Mouse (Mus musculus) c-Kit-positive CD71-negative TER-119-negative erythroid progenitor cells, embryonic 14.5 days (primary cell): Measurements from ENCODE around the gene Eif1.
"Not testable (repeated sequence)": the region's sequence is repeated elsewhere in the genome, so short reads cannot be mapped to it uniquely, and the experiment has no call there.

Experiments used
- DNase-seq: peaks from one replicate; pipeline ENCODE4 v3.0.0-alpha.2; 2013; ENCODE audit warnings: low read depth

Eif1 gene

DNA sequence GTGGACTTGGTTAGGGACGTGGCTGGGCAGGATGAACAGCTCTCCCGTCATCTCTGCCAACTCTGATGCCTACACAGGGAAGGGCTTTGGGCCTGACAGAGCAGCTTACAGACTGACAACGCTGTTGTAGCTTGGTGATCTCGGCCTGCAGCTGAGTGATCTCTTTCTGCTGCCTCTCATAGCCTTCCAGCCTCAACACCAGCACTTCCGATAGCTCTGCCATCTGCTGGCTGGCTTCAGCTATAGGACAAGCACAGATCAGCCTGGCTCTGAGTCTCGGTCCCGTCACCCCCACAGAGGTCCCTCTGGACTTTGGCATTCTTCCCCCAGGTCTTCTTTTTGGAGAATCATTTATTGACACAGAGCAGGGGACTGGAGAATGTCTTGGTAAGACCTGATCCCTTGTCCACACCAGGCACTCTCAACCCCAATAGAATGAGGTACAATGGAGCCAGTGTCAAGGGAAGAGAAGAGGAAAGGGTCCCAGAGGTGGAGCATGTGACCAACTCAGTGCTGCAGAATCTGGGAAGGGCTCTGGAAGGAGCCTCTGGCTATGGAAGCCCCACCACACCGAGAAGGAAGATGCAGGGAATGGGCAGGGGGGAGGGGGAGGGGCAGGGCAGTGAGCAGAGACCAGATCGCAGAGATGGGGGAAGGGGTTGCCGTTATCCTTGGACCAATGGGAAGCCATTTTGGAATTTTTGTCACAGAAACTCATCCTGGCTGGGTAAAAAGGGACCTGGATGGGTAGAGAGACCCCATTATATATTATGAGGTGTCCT, 32.6 kb downstream of the Eif1 start:
- DNase-seq, result no peak

DNA sequence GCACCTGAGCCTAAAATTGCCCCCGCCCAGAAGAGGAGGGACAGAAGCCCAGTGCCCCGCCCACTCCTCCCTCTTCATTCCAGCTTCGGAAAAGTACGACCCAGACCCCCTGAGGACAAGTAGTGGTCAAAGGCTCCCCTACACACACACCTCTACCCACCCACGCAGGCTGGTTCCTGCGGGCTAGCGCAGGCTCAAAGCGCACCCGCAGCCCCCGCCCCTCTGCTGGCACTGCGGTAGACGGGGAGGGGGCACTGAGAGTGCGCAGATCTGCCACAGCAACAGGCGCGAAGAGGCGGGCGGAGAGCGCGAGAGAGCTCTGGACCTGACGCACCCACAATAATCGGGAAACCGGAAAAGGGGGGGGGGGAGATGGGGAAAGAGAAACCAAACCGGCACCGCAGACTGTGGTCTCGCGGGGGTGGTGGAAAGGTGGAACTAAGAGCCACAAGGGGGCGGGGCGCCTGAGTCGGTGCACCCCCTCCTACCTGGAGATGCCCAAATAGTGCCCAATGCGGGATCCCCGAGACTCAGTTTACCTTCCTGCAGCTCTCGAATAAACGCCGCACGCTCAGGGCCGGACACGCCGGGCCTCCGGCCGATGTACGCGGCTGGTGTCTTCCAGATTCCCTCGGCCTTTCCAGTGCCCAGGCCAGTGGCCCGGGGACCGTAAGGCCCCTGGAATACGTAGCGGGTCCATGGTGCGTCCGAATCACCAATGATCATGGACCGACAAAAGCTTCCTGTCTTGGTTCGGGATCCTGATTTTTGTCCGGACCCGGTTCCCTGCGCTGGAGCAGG, 35.7 kb downstream of the Eif1 start:
- no peak for DNase-seq

DNA sequence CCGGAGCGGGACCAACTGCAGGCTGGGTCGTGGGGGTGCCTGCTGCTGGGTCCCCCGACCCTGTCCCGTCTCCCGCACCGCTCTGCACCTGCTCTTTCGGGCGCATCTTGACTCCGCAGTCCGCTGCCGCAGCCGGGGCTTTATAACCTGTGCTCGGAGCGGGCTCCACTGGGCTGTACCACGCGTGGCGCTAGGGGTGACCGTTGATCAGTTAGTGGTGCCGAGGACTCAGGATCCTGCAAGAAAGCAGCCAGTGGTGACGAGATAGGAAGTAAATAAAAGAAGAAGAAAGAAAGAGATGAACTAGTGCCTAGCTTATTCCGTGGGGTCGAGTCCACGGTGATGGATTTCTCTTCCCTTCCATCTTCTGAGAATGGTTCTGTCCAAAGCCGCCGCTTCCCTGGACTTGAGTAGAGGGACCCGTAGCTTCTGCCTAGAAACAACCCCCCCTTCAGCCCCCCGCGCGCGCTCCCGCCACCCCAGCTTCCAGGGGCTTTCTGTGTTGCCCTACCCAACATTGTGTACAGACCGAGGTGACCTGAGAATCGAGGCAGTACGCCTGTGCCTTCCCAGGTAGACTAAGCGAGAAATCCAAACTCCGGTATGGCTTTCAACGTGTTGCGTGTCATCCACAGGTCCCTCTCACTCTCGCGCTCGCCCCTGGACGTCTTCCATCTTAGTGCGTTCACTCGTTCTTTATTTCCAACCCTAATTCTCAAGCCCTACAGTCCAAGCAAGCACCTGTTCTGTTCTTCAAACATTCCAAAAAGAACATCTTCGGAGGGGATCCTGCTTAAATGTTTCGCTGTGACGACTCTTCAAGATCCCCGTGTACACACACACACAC, 36.5 kb downstream of the Eif1 start, which contains the start of gene Hap1:
Gene Hap1 (minus strand): TSS at position 157 of the 847 bp plus-strand sequence.
- no peak for DNase-seq

DNA sequence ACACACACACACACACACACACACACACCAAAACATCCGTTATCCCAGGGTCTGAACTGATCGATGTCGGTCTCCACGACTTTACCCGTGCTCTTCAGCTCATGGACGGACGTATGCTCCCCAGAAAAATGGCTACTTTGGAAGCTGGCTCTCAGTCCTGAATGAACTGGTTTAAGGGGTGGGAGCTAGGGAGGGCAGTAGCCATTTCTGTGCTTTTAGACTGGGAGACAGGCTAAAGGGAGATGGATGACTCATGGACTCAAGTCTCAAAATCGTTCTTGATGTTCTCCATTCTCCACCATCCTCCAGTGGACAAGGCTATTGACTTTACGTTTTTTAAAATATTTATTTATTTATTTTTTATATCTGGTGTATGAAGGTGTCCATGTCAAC, 37.1 kb downstream of the Eif1 start:
- no peak for DNase-seq

DNA sequence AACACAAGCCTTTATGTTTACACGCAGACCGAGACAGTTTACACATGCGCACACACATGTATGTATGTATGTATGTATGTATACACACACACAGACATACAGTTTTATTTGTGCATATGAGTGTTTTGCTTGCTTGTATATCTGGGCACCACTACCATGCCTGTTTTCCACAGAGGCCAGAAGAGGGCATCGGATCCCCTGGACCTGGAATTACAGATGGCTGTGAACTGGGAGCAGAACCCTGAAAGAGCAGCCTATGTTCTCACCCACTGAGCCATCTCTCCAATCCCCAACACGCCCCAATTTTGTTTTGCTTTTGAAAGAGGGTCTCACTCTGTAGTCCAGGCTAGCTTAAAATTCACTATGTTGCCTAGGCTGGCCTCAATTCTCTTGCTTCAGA, 37.7 kb downstream of the Eif1 start:
- DNase-seq, result no peak

DNA sequence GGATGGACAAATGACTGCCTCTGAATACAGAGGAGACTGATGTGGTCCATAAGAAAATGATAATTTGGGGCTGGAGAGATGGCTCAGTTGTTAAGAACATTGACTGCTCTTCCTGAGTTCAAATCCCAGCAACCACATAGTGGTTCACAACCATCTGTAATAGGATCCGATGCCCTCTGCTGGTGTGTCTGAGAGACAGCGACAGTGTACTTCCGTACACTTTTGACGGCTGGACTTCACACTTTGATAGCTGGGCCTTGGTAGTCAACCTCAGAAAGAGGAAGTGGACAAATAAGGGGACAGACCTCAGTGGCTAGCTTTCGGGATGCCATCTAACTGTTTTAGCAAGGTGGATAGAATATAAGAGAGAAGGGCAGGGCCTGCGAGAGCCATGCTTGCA, 40.5 kb downstream of the Eif1 start:
- no peak for DNase-seq

DNA sequence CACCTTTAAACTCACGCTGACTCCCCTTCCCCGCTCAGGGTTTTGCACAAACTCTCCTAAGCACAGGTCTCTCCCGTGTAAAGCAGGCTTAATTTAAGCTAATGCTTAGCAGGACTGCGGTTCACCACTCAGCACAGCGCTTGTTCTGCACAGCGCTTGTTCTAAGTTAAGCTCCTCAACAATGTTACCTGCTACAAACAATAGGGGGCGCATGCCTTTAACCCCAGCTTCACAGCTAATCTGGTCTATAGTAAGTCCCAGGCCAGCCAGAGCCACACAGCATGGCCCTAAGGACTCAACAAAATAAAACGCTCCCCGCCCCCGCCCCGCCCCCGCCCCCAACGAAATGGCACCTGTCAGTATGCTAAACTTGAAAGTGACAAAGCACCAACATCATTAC, 41.4 kb downstream of the Eif1 start:
- DNase-seq, result not testable (repeated sequence)

DNA sequence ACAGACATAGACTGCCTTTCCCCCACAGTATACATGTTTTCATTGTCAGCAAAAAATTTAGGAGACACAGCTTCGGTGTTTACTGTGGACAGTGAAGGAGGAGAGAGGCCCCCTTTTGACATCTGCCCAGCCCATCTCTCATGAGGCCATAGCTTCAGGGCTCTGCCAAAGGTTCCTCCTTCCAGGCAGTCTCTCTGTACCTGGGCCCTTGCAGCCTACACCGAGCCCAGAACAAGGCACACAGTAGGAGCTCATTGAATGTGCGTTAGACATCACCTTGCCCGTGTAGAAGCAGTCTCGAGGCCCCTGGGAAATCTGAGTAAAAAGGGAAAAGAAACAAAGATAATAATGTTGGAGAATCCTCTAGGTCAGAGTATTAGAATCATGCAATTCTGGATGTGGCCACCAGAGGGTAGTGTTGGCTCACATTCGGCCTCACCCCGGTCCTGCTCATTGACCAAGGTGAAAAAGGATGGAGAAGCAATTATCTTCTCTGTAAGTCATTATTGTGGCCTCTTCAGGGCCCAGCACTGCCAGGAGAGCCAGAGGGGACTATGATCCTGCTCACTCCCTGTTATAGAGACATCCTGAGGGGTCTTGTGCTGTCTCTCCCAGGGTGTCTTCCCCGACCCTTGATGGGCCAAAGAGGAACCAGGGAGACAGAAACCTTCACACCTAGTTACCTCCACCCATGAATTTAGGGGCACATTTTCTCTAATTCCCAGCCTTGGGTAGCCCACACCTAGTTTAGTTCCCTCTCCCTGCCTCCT, 42.7 kb downstream of the Eif1 start:
- peak; percentile 63 for DNase-seq

DNA sequence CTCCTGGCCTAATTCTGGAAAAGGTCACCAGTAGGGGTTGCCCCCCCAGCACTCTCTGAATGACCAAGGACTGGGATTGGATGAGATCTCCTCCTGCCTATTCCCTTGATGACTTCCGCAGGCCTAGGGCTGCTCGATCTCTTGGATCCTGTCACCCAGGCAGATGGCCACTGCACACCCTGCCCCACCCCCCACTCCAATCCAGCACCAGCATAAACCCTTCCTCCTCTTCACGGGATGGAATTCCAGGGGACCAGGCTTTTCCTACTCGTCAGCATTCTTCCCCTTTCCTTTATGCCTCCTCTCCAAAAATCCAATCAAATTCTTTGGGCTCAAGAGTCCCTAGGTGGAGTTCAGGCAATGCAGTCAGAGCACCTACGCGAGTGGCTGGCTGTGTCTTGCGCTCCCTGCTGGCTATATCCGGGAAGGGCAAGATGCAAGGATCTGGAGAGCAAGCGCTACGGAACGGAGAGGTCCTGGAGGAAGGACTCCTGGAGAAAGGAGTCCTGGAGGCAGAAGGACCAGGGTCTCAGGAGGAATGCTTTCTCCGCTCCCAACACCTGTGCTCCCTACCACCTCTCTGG, 43.4 kb downstream of the Eif1 start:
- DNase-seq, result peak; percentile 56

DNA sequence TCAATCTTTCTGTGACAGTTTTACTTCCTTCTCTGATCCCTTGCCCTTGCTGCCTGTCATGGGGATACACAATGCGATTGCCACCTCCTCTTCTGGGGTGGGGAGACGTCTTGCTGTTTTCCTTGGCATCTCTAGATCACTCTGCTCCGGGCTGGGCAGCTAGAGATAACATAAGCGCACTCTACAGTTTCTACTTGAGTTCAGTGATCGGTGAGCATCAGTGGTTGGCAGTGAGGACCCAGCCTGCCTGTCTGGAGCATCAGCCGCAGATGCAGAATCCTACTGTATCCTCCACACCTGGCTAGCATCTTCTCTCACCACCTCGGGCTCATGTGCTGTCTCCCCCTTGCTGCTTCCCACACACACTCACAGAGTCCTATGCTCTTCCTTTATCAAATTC, 49.5 kb downstream of the Eif1 start:
- DNase-seq, result no peak

DNA sequence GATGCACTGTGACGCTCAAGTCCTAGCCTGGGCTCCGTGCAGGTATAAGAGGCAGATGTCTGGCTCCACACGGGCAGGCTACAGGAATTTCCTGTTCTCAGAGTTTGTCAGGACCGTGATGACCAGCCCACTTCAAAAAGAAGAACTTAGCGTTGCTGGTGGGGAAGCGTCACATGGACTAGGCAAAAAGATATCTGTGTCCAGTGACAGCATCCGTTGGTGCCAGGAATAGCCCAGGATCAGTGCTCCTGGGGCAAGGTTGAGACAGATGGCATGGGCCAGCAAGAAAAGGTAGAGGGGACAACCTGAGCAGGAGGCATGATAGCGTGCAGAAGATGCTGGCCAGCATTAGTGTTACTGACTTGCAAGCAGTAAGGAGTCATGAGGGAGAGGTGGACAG, 50.1 kb downstream of the Eif1 start:
- DNase-seq, result no peak
